Mouse (Mus musculus): ENCODE results near the gene Gm49396. TPM values are rescaled to one million over a fixed set of nuclear protein-coding genes. Genes with fewer than 3 reads are reported as not detected.
A peak's percentile ranks its signal among the peaks of the same experiment; 100 is the strongest.

Gm49396 gene
- polyA plus RNA-seq (2015; fragmentation: Nextera tagmentation; extraction: Ambion mirVana), result 12.6 and 14.6 TPM in 2 replicates

- Histone ChIP-seq H3K4me1 (ENCODE audit: control insufficient read depth, insufficient read depth, low read length) (peaks cover 13% of the 10 kb centered on the region), H3K27ac (ENCODE audit: low read length) (peak within 1 kb of the TSS; percentile 97), H3K4me3 (replicated peaks; ENCODE audit: low read length) (peak within 1 kb of the TSS; percentile 70), H3K9ac (ENCODE audit: low read length) (peak within 1 kb of the TSS; percentile 82), H3K4me2 (ENCODE audit: low read depth, low read length) (peak within 1 kb of the TSS; percentile 68), H3K36me3 (ENCODE audit: control insufficient read depth, insufficient read depth, low read length) (peaks cover 12% of the 10 kb centered on the region; the same call in 1 of the 2 replicates), H3K9me3 (replicated peaks; ENCODE audit: control insufficient read depth, low read length) (no peaks in the 10 kb centered on the region), H3K27me3 (ENCODE audit: control insufficient read depth, insufficient read depth, low read length) (no peaks in the 10 kb centered on the region)
- WGBS, result under 1% methylated on average over 45 of the region's 45 CpGs
- ATAC-seq (ENCODE audit: insufficient read depth, low FRiP score), result peak; percentile 88
These were observed at the start of gene Gm49396, which contains the start of the genes U2af1l4 and Psenen for GRCm38 (mm10) chr7:30563117-30563905. TSS of gene Gm49396 (plus strand) at chr7:30563344. TSS of gene U2af1l4 (plus strand) at chr7:30563301. TSS of gene Psenen (minus strand) at chr7:30563627.

GRCm38 (mm10) chr7:30515003-30515760 lies 48.0 kb upstream of the Gm49396 start:
- 54% methylated on average over 24 of the region's 24 CpGs for WGBS

GRCm38 (mm10) chr7:30518325-30518724 lies 44.8 kb upstream of the Gm49396 start:
- Histone ChIP-seq H3K36me3 (ENCODE audit: control insufficient read depth, insufficient read depth, low read length) (no peaks in the 10 kb centered on the region), H3K4me2 (ENCODE audit: low read depth, low read length) (no peak overlapping the region), H3K9ac (ENCODE audit: low read length) (no peak overlapping the region), H3K9me3 (replicated peaks; ENCODE audit: control insufficient read depth, low read length) (no peaks in the 10 kb centered on the region), H3K4me3 (replicated peaks; ENCODE audit: low read length) (no peak overlapping the region), H3K4me1 (ENCODE audit: control insufficient read depth, insufficient read depth, low read length) (no peaks in the 10 kb centered on the region), H3K27ac (ENCODE audit: low read length) (no peak overlapping the region), H3K27me3 (ENCODE audit: control insufficient read depth, insufficient read depth, low read length) (no peaks in the 10 kb centered on the region)
- 33% methylated on average over 8 of the region's 8 CpGs for WGBS
- no peak for ATAC-seq (ENCODE audit: insufficient read depth, low FRiP score)

More at GRCm38 (mm10) chr7:30515003-30515760, 48.0 kb upstream of the Gm49396 start:
- Histone ChIP-seq H3K9ac (ENCODE audit: low read length) (no peak overlapping the region), H3K27ac (ENCODE audit: low read length) (no peak overlapping the region), H3K27me3 (ENCODE audit: control insufficient read depth, insufficient read depth, low read length) (no peaks in the 10 kb centered on the region), H3K4me3 (replicated peaks; ENCODE audit: low read length) (no peak overlapping the region), H3K4me1 (ENCODE audit: control insufficient read depth, insufficient read depth, low read length) (no peaks in the 10 kb centered on the region), H3K4me2 (ENCODE audit: low read depth, low read length) (no peak overlapping the region), H3K36me3 (ENCODE audit: control insufficient read depth, insufficient read depth, low read length) (no peaks in the 10 kb centered on the region), H3K9me3 (replicated peaks; ENCODE audit: control insufficient read depth, low read length) (no peaks in the 10 kb centered on the region)
- no peak for ATAC-seq (ENCODE audit: insufficient read depth, low FRiP score)

GRCm38 (mm10) chr7:30520396-30520795 lies 42.7 kb upstream of the Gm49396 start:
- no peaks in the 10 kb centered on the region for H3K27me3 ChIP-seq (ENCODE audit: control insufficient read depth, insufficient read depth, low read length)
- no peak overlapping the region for H3K4me2 ChIP-seq (ENCODE audit: low read depth, low read length)
- H3K4me3 ChIP-seq (replicated peaks; ENCODE audit: low read length), result no peak overlapping the region
- H3K9me3 ChIP-seq (replicated peaks; ENCODE audit: control insufficient read depth, low read length), result no peaks in the 10 kb centered on the region
- H3K9ac ChIP-seq (ENCODE audit: low read length), result no peak overlapping the region
- H3K36me3 ChIP-seq (ENCODE audit: control insufficient read depth, insufficient read depth, low read length), result no peaks in the 10 kb centered on the region
- no peak overlapping the region for H3K27ac ChIP-seq (ENCODE audit: low read length)
- H3K4me1 ChIP-seq (ENCODE audit: control insufficient read depth, insufficient read depth, low read length), result no peaks in the 10 kb centered on the region
- 73% methylated on average over 4 of the region's 4 CpGs for WGBS
- ATAC-seq (ENCODE audit: insufficient read depth, low FRiP score), result no peak

DNA sequence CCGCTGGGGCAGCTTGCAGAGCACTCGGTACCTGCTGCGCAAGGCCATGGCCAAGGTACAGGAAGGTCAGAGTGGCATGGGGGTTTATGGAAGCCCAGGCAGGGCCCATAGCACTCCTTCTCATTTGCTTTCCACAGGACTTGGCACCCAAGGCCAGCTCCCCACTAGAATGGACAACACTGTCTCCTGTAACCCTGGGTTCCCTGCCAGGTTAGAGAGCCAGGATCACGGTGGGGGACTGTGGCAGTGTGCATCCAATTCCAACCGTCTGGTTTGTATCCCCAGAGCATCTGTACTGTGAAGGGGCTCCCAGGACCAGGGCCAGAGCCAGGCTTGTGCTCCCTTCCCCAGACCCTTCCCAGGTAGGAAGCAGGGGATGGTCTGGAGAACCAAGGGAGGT lies 42.3 kb upstream of the Gm49396 start:
- no peaks in the 10 kb centered on the region for H3K9me3 ChIP-seq (replicated peaks; ENCODE audit: control insufficient read depth, low read length)
- H3K4me3 ChIP-seq (replicated peaks; ENCODE audit: low read length), result no peak overlapping the region
- no peaks in the 10 kb centered on the region for H3K4me1 ChIP-seq (ENCODE audit: control insufficient read depth, insufficient read depth, low read length)
- H3K27me3 ChIP-seq (ENCODE audit: control insufficient read depth, insufficient read depth, low read length), result no peaks in the 10 kb centered on the region
- no peak for ATAC-seq (ENCODE audit: insufficient read depth, low FRiP score)
- no peak overlapping the region for H3K4me2 ChIP-seq (ENCODE audit: low read depth, low read length)
- H3K9ac ChIP-seq (ENCODE audit: low read length), result no peak overlapping the region
- 78% methylated on average over 5 of the region's 5 CpGs for WGBS
- no peaks in the 10 kb centered on the region for H3K36me3 ChIP-seq (ENCODE audit: control insufficient read depth, insufficient read depth, low read length)
- H3K27ac ChIP-seq (ENCODE audit: low read length), result no peak overlapping the region

GRCm38 (mm10) chr7:30522871-30523270 lies 40.3 kb upstream of the Gm49396 start:
- Histone ChIP-seq H3K9me3 (replicated peaks; ENCODE audit: control insufficient read depth, low read length) (no peaks in the 10 kb centered on the region), H3K4me3 (replicated peaks; ENCODE audit: low read length) (no peak overlapping the region), H3K36me3 (ENCODE audit: control insufficient read depth, insufficient read depth, low read length) (no peaks in the 10 kb centered on the region), H3K4me1 (ENCODE audit: control insufficient read depth, insufficient read depth, low read length) (peaks cover 10% of the 10 kb centered on the region), H3K9ac (ENCODE audit: low read length) (no peak overlapping the region), H3K4me2 (ENCODE audit: low read depth, low read length) (no peak overlapping the region), H3K27me3 (ENCODE audit: control insufficient read depth, insufficient read depth, low read length) (no peaks in the 10 kb centered on the region), H3K27ac (ENCODE audit: low read length) (no peak overlapping the region)
- ATAC-seq (ENCODE audit: insufficient read depth, low FRiP score), result no peak
- WGBS, result 82% methylated on average over 10 of the region's 10 CpGs

- WGBS, result 90% methylated on average over 6 of the region's 6 CpGs
- Histone ChIP-seq H3K9me3 (replicated peaks; ENCODE audit: control insufficient read depth, low read length) (no peaks in the 10 kb centered on the region), H3K27me3 (ENCODE audit: control insufficient read depth, insufficient read depth, low read length) (no peaks in the 10 kb centered on the region), H3K9ac (ENCODE audit: low read length) (no peak overlapping the region), H3K4me1 (ENCODE audit: control insufficient read depth, insufficient read depth, low read length) (peaks cover 10% of the 10 kb centered on the region), H3K27ac (ENCODE audit: low read length) (no peak overlapping the region), H3K36me3 (ENCODE audit: control insufficient read depth, insufficient read depth, low read length) (peaks cover 2% of the 10 kb centered on the region; the same call in 1 of the 2 replicates), H3K4me2 (ENCODE audit: low read depth, low read length) (no peak overlapping the region), H3K4me3 (replicated peaks; ENCODE audit: low read length) (no peak overlapping the region)
- no peak for ATAC-seq (ENCODE audit: insufficient read depth, low FRiP score)
These were observed 38.7 kb upstream of the Gm49396 start for GRCm38 (mm10) chr7:30524487-30524886.

- 27% methylated on average over 10 of the region's 10 CpGs for WGBS
- ATAC-seq (ENCODE audit: insufficient read depth, low FRiP score), result peak; percentile 24; the same call in 1 of the 2 replicates
- Histone ChIP-seq H3K27ac (ENCODE audit: low read length) (no peak overlapping the region), H3K4me2 (ENCODE audit: low read depth, low read length) (peak overlapping the region; percentile 35), H3K36me3 (ENCODE audit: control insufficient read depth, insufficient read depth, low read length) (peaks cover 11% of the 10 kb centered on the region; the same call in 1 of the 2 replicates), H3K27me3 (ENCODE audit: control insufficient read depth, insufficient read depth, low read length) (no peaks in the 10 kb centered on the region), H3K9ac (ENCODE audit: low read length) (peak overlapping the region; percentile 63), H3K9me3 (replicated peaks; ENCODE audit: control insufficient read depth, low read length) (no peaks in the 10 kb centered on the region), H3K4me1 (ENCODE audit: control insufficient read depth, insufficient read depth, low read length) (peaks cover 10% of the 10 kb centered on the region), H3K4me3 (replicated peaks; ENCODE audit: low read length) (no peak overlapping the region)
These were observed 37.2 kb upstream of the Gm49396 start for GRCm38 (mm10) chr7:30525954-30526353.

DNA sequence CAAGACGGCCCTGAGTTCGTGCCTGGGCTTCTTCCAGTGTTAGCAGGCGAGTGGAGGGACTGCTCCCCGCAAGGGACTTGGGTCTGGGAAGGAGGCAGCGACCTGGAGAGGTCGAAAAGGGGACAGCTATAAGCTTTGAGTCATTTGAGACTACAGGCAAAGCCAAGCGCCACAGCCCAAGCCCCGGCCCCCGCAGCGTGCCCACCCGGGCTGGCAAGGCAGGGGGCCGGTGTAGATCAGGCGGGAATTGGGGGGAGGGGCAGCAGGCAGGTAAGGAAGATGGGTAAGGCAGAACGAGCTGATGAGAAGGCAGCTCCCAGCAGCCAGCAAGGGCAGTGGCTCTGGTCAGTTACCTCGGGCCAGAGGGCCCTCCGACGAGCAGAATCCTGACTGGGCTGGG lies 36.7 kb upstream of the Gm49396 start:
- H3K27ac ChIP-seq (ENCODE audit: low read length), result peak overlapping the region; percentile 15; the same call in 1 of the 2 replicates

More for the DNA sequence above, 36.7 kb upstream of the Gm49396 start:
- H3K4me1 ChIP-seq (ENCODE audit: control insufficient read depth, insufficient read depth, low read length), result peaks cover 10% of the 10 kb centered on the region
- ATAC-seq (ENCODE audit: insufficient read depth, low FRiP score), result no peak
- no peak overlapping the region for H3K4me3 ChIP-seq (replicated peaks; ENCODE audit: low read length)
- 34% methylated on average over 17 of the region's 17 CpGs for WGBS
- no peaks in the 10 kb centered on the region for H3K27me3 ChIP-seq (ENCODE audit: control insufficient read depth, insufficient read depth, low read length)
- H3K36me3 ChIP-seq (ENCODE audit: control insufficient read depth, insufficient read depth, low read length), result peaks cover 11% of the 10 kb centered on the region; the same call in 1 of the 2 replicates
- no peaks in the 10 kb centered on the region for H3K9me3 ChIP-seq (replicated peaks; ENCODE audit: control insufficient read depth, low read length)
- peak overlapping the region; percentile 63 for H3K9ac ChIP-seq (ENCODE audit: low read length)
- H3K4me2 ChIP-seq (ENCODE audit: low read depth, low read length), result peak overlapping the region; percentile 35
